Mouse (Mus musculus) layer of hippocampus, adult 2 months (tissue): ENCODE data around the gene Pax2. TPM values are rescaled to one million over a fixed set of nuclear protein-coding genes. Genes with fewer than 3 reads are reported as not detected.
A peak's percentile ranks its signal among the peaks of the same experiment; 100 is the strongest.
"Not testable (repeated sequence)": the region's sequence is repeated elsewhere in the genome, so short reads cannot be mapped to it uniquely, and the experiment has no call there.

Experiments used
- DNase-seq, 2 experiments: peaks; one replicate each; pipeline ENCODE4 v3.0.0; 2022; ENCODE audit warnings: low spot score in 2 of 2
- H3K27ac ChIP-seq: fragments of 200-600 bp; 2 replicates; pipeline ENCODE4 v1.8.1; 2022
- H3K4me3 ChIP-seq: fragments of 200-600 bp; 2 replicates; pipeline ENCODE4 v1.8.1; 2022; ENCODE audit warnings: mild to moderate bottlenecking
- CTCF ChIP-seq: fragments of 200-600 bp; conservative IDR thresholded peaks from 2 replicates; pipeline ENCODE4 v1.8.1; 2022; ENCODE audit warnings: antibody characterized with exemption, mild to moderate bottlenecking, moderate library complexity
- microRNA-seq, 2 experiments: library from miRNA; unstranded; fragments of <30 nt; microRNA quantifications; one replicate each; pipeline ENCODE4 v1.2.0; 2021
- total RNA-seq, 2 experiments: library from RNA; stranded (reverse); gene quantifications; 2 replicates each; pipeline ENCODE4 v1.2.3; 2021

Gene Pax2
- total RNA-seq, 2 experiments from 2014 or later: 0.25 to 0.31 TPM

GRCm38 (mm10) chr19:44837426-44838205 lies 81.8 kb downstream of the Pax2 start:
- Histone ChIP-seq H3K4me3 (peak overlapping the region; percentile 13; the same call in 1 of the 2 replicates), H3K27ac (no peak overlapping the region)
- no peak for TF ChIP-seq CTCF
- no peak for DNase-seq

- Histone ChIP-seq H3K4me3 (no peak overlapping the region), H3K27ac (no peak overlapping the region)
- DNase-seq: no peak
- no peak for TF ChIP-seq CTCF
Measured at GRCm38 (mm10) chr19:44838321-44838720, 82.5 kb downstream of the Pax2 start.

GRCm38 (mm10) chr19:44842661-44843060 lies 86.8 kb downstream of the Pax2 start:
- H3K27ac ChIP-seq, DNase-seq, H3K4me3 ChIP-seq: not testable (repeated sequence)

GRCm38 (mm10) chr19:44849465-44849864 lies 93.6 kb downstream of the Pax2 start:
- Histone ChIP-seq H3K4me3 (no peak overlapping the region), H3K27ac (no peak overlapping the region)
- DNase-seq: no peak
- TF ChIP-seq CTCF: no peak

- H3K27ac ChIP-seq: no peak overlapping the region
- TF ChIP-seq CTCF: no peak
- no peak overlapping the region for H3K4me3 ChIP-seq
- no peak for DNase-seq
Measured at GRCm38 (mm10) chr19:44858671-44859070, 102.8 kb downstream of the Pax2 start.

GRCm38 (mm10) chr19:44868766-44869165 lies 112.9 kb downstream of the Pax2 start:
- TF ChIP-seq CTCF: no peak
- Histone ChIP-seq H3K27ac (no peak overlapping the region), H3K4me3 (no peak overlapping the region)
- DNase-seq: no peak

- no peak for TF ChIP-seq CTCF
- Histone ChIP-seq H3K4me3 (no peak overlapping the region), H3K27ac (peak overlapping the region; percentile 70)
- peak; percentile 33 to 43 for DNase-seq
Measured at GRCm38 (mm10) chr19:44874186-44874898, 118.5 kb downstream of the Pax2 start.

GRCm38 (mm10) chr19:44874928-44875327 lies 119.1 kb downstream of the Pax2 start:
- Histone ChIP-seq H3K27ac (peak overlapping the region; percentile 70), H3K4me3 (no peak overlapping the region)
- no peak for DNase-seq
- no peak for TF ChIP-seq CTCF

GRCm38 (mm10) chr19:44875718-44876117 lies 119.9 kb downstream of the Pax2 start:
- no peak for DNase-seq
- H3K4me3 ChIP-seq: no peak overlapping the region
- no peak overlapping the region for H3K27ac ChIP-seq
- peak; percentile 52 for TF ChIP-seq CTCF

- H3K4me3 ChIP-seq: no peak overlapping the region
- no peak for DNase-seq
- H3K27ac ChIP-seq: no peak overlapping the region
- no peak for TF ChIP-seq CTCF
Measured at GRCm38 (mm10) chr19:44876529-44876928, 120.7 kb downstream of the Pax2 start.

GRCm38 (mm10) chr19:44882552-44883024 lies 126.7 kb downstream of the Pax2 start:
- Histone ChIP-seq H3K27ac (no peak overlapping the region), H3K4me3 (peak overlapping the region; percentile 49)
- TF ChIP-seq CTCF: no peak
- no peak for DNase-seq

GRCm38 (mm10) chr19:44884331-44884730 lies 128.5 kb downstream of the Pax2 start:
- DNase-seq: no peak
- no peak overlapping the region for H3K4me3 ChIP-seq
- TF ChIP-seq CTCF: no peak
- no peak overlapping the region for H3K27ac ChIP-seq

- Histone ChIP-seq H3K4me3 (no peak overlapping the region), H3K27ac (no peak overlapping the region)
- TF ChIP-seq CTCF: no peak
- no peak for DNase-seq
Measured at GRCm38 (mm10) chr19:44886475-44886874, 130.6 kb downstream of the Pax2 start.

Small RNA genes within 50 kb of the gene (microRNA-seq; reads per million reads assigned to microRNA genes)
- gene Mir6405: 0 reads per million in 2 experiments

Other genes with a start within 250 kb of the Pax2 start
- under 1 TPM; 0.12 to 0.67 TPM for gene Sec31b, start 210.2 kb upstream of the Pax2 start, total RNA-seq
- gene Gm20538, start 203.2 kb upstream of the Pax2 start, total RNA-seq: not detected
- 100 to 1,000 TPM; 349 to 378 TPM for gene Ndufb8, start 200.6 kb upstream of the Pax2 start, total RNA-seq
- gene Hif1an, start 193.2 kb upstream of the Pax2 start, total RNA-seq: 10 to 100 TPM; 32.7 to 33.6 TPM
- 10 to 100 TPM; 35.6 to 43.9 TPM for gene Slf2, start 175.1 kb downstream of the Pax2 start, total RNA-seq
- gene Sema4g, start 233.1 kb downstream of the Pax2 start, total RNA-seq: 10 to 100 TPM; 20.0 to 21.6 TPM
- 10 to 100 TPM; 14.7 to 15.3 TPM for gene Twnk, start 249.6 kb downstream of the Pax2 start, total RNA-seq